Mouse (Mus musculus): ENCODE results near the gene Lce1l. TPM values are rescaled to one million over a fixed set of nuclear protein-coding genes. Genes with fewer than 3 reads are reported as not detected.
A peak's percentile ranks its signal among the peaks of the same experiment; 100 is the strongest.
"Not testable (repeated sequence)": the region's sequence is repeated elsewhere in the genome, so short reads cannot be mapped to it uniquely, and the experiment has no call there.

Lce1l gene
- polyA plus RNA-seq, 1 experiment: not detected

- Histone ChIP-seq H3K79me2 (ENCODE audit: control insufficient read depth, insufficient read depth) (no peaks in the 10 kb centered on the region), H3K4me2 (ENCODE audit: low read depth) (no peak within 1 kb of the TSS), H3K36me3 (ENCODE audit: control insufficient read depth, insufficient read depth) (no peaks in the 10 kb centered on the region), H3K4me3 (no peak within 1 kb of the TSS), H3ac (ENCODE audit: control insufficient read depth, insufficient read length) (no peak within 1 kb of the TSS), H3K27me3 (ENCODE audit: control insufficient read depth, insufficient read depth, insufficient read length) (no peaks in the 10 kb centered on the region)
- no peak for TF ChIP-seq E2F4 (IDR thresholded peaks at IDR 0.05; ENCODE audit: insufficient read depth)
- peak in 1 of 3 experiments; percentile 15 for TF ChIP-seq MYOD1 (IDR thresholded peaks at IDR 0.05; ENCODE audit: control insufficient read depth in 1 of 3, insufficient read length in 2 of 3, low read depth in 2 of 3)
Measured at GRCm38 (mm10) chr3:92827108-92827507, 24.0 kb downstream of the Lce1l start, which contains the start of gene Kprp. Gene Kprp, minus strand, starts transcription at chr3:92827247.

DNA sequence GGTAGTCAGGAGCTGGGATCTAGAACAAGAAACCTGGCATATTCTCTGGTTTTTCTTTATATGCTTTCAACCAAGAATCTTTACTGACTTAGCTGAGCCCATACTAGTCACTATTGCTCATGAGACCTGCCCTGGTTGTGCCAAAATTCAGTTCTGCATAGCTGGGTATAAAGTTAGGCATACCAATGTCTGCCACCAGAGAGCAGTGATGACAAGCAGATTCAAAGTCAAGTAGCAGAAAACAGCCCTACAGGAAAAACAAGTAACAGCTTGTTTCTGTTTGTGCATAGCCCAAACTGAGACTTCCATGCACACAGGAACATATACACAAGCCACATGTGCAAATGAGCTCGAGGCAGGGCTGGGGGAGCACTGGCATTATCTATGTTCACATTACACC lies 25.3 kb downstream of the Lce1l start:
- TF ChIP-seq CEBPB (IDR thresholded peaks at IDR 0.05; ENCODE audit: insufficient read depth, poor library complexity, severe bottlenecking) (no peak), MYOG (IDR thresholded peaks at IDR 0.05; ENCODE audit: control insufficient read depth in 1 of 3, insufficient read depth in 1 of 3, insufficient read length in 2 of 3, low read depth in 2 of 3) (no peak), TCF3 (IDR thresholded peaks at IDR 0.05; ENCODE audit: insufficient read length, low read depth) (no peak), TCF12 (IDR thresholded peaks at IDR 0.05; ENCODE audit: insufficient read depth, poor library complexity, severe bottlenecking) (no peak), USF1 (IDR thresholded peaks at IDR 0.05; ENCODE audit: low read depth) (no peak), REST (IDR thresholded peaks at IDR 0.05; ENCODE audit: insufficient read depth, insufficient read length) (no peak), SRF (IDR thresholded peaks at IDR 0.05; ENCODE audit: control insufficient read depth, insufficient read length, low read depth) (no peak)

DNA sequence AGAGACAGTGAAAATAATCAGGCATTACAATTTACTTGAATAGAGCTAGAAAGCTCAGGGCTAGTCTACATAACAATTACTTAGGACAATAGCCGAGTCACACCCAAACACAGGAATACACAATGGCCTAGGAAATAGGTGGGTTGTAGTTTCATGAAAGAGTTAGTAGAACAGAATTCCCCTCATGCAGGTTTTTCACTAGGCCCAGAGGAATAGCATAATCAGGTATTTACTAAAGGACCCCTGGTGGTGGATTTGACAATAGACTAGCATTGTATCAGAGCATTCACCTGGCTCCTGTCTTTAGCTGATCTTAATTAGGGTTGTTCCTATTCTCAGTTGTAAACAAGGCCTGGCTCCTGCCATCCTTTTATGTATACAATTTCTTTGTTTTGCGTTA lies 35.0 kb downstream of the Lce1l start:
- not testable (repeated sequence) for H3K4me2 ChIP-seq (ENCODE audit: low read depth); H3ac ChIP-seq (ENCODE audit: control insufficient read depth, insufficient read length); H3K27me3 ChIP-seq (ENCODE audit: control insufficient read depth, insufficient read depth, insufficient read length); H3K36me3 ChIP-seq (ENCODE audit: control insufficient read depth, insufficient read depth); H3K79me2 ChIP-seq (ENCODE audit: control insufficient read depth, insufficient read depth); H3K4me3 ChIP-seq

More for the DNA sequence above, 25.3 kb downstream of the Lce1l start:
- Histone ChIP-seq H3K27me3 (ENCODE audit: control insufficient read depth, insufficient read depth, insufficient read length) (no peaks in the 10 kb centered on the region), H3K79me2 (ENCODE audit: control insufficient read depth, insufficient read depth) (no peaks in the 10 kb centered on the region), H3K4me2 (ENCODE audit: low read depth) (no peak overlapping the region), H3K36me3 (ENCODE audit: control insufficient read depth, insufficient read depth) (no peaks in the 10 kb centered on the region), H3ac (ENCODE audit: control insufficient read depth, insufficient read length) (no peak overlapping the region), H3K4me3 (no peak overlapping the region)

- no peak overlapping the region for H3ac ChIP-seq (ENCODE audit: control insufficient read depth, insufficient read length)
- H3K4me2 ChIP-seq (ENCODE audit: low read depth): no peak overlapping the region
- H3K4me3 ChIP-seq: no peak overlapping the region
- no peak for TF ChIP-seq TCF12 (IDR thresholded peaks at IDR 0.05; ENCODE audit: insufficient read depth, poor library complexity, severe bottlenecking)
- no peak for TF ChIP-seq POLR2AphosphoS2 (IDR thresholded peaks at IDR 0.05; ENCODE audit: insufficient read length, low read depth)
- TF ChIP-seq E2F4 (IDR thresholded peaks at IDR 0.05; ENCODE audit: insufficient read depth): no peak
- TF ChIP-seq POLR2A (IDR thresholded peaks at IDR 0.05; ENCODE audit: insufficient read length, low read depth): no peak
- TF ChIP-seq MAX (IDR thresholded peaks at IDR 0.05; ENCODE audit: low read depth): no peak
- TF ChIP-seq MYOD1 (IDR thresholded peaks at IDR 0.05; ENCODE audit: control insufficient read depth in 1 of 3, insufficient read length in 2 of 3, low read depth in 2 of 3): no peak
- TF ChIP-seq CEBPB (IDR thresholded peaks at IDR 0.05; ENCODE audit: insufficient read depth, poor library complexity, severe bottlenecking): no peak
- TF ChIP-seq SRF (IDR thresholded peaks at IDR 0.05; ENCODE audit: control insufficient read depth, insufficient read length, low read depth): no peak
- H3K27me3 ChIP-seq (ENCODE audit: control insufficient read depth, insufficient read depth, insufficient read length): no peaks in the 10 kb centered on the region
- no peaks in the 10 kb centered on the region for H3K36me3 ChIP-seq (ENCODE audit: control insufficient read depth, insufficient read depth)
- H3K79me2 ChIP-seq (ENCODE audit: control insufficient read depth, insufficient read depth): no peaks in the 10 kb centered on the region
Measured at GRCm38 (mm10) chr3:92815581-92815980, 35.5 kb downstream of the Lce1l start.

- Histone ChIP-seq H3K36me3 (ENCODE audit: control insufficient read depth, insufficient read depth) (no peaks in the 10 kb centered on the region), H3K4me2 (ENCODE audit: low read depth) (no peak within 1 kb of the TSS), H3K27me3 (ENCODE audit: control insufficient read depth, insufficient read depth, insufficient read length) (no peaks in the 10 kb centered on the region), H3ac (ENCODE audit: control insufficient read depth, insufficient read length) (no peak within 1 kb of the TSS), H3K79me2 (ENCODE audit: control insufficient read depth, insufficient read depth) (no peaks in the 10 kb centered on the region), H3K4me3 (no peak within 1 kb of the TSS)
- TF ChIP-seq TCF3 (IDR thresholded peaks at IDR 0.05; ENCODE audit: insufficient read length, low read depth) (no peak), SRF (IDR thresholded peaks at IDR 0.05; ENCODE audit: control insufficient read depth, insufficient read length, low read depth) (no peak), CEBPB (IDR thresholded peaks at IDR 0.05; ENCODE audit: insufficient read depth, poor library complexity, severe bottlenecking) (no peak), MYOG (IDR thresholded peaks at IDR 0.05; ENCODE audit: control insufficient read depth in 1 of 3, insufficient read depth in 1 of 3, insufficient read length in 2 of 3, low read depth in 2 of 3) (no peak)
Measured at GRCm38 (mm10) chr3:92807791-92808190, 43.3 kb downstream of the Lce1l start, which contains the start of gene Lce1k. Gene Lce1k, minus strand, starts transcription at chr3:92807891.

Other genes with a start within 250 kb of the Lce1l start
- not detected for gene 2210017I01Rik, start 243.8 kb downstream of the Lce1l start, polyA plus RNA-seq (2012; fragmentation: generic; extraction: Trizol)
- not detected for gene Lce6a, start 229.6 kb downstream of the Lce1l start, polyA plus RNA-seq (2012; fragmentation: generic; extraction: Trizol)
- gene Lce1a1, start 203.0 kb downstream of the Lce1l start, polyA plus RNA-seq (2012; fragmentation: generic; extraction: Trizol): not detected
- not detected for gene Lce1b, start 194.4 kb downstream of the Lce1l start, polyA plus RNA-seq (2012; fragmentation: generic; extraction: Trizol)
- gene Lce1a2, start 181.0 kb downstream of the Lce1l start, polyA plus RNA-seq (2012; fragmentation: generic; extraction: Trizol): not detected
- gene Lce1c, start 172.0 kb downstream of the Lce1l start, polyA plus RNA-seq (2012; fragmentation: generic; extraction: Trizol): not detected
- not detected for gene Lce1d, start 164.1 kb downstream of the Lce1l start, polyA plus RNA-seq (2012; fragmentation: generic; extraction: Trizol)
- not detected for gene Lce1e, start 142.2 kb downstream of the Lce1l start, polyA plus RNA-seq (2012; fragmentation: generic; extraction: Trizol)
- 0.19 TPM for gene Lce1f, start 130.9 kb downstream of the Lce1l start, polyA plus RNA-seq (2012; fragmentation: generic; extraction: Trizol)
- not detected for gene Gm38119, start 112.2 kb downstream of the Lce1l start, polyA plus RNA-seq (2012; fragmentation: generic; extraction: Trizol)
- 0.07 TPM for gene Lce1g, start 98.9 kb downstream of the Lce1l start, polyA plus RNA-seq (2012; fragmentation: generic; extraction: Trizol)
- gene Lce1h, start 86.2 kb downstream of the Lce1l start, polyA plus RNA-seq (2012; fragmentation: generic; extraction: Trizol): not detected
- gene Lce1i, start 72.4 kb downstream of the Lce1l start, polyA plus RNA-seq (2012; fragmentation: generic; extraction: Trizol): not detected
- gene Lce1j, start 60.8 kb downstream of the Lce1l start, polyA plus RNA-seq (2012; fragmentation: generic; extraction: Trizol): not detected
- not detected for gene Lce1k, start 43.4 kb downstream of the Lce1l start, polyA plus RNA-seq (2012; fragmentation: generic; extraction: Trizol)
- gene Kprp, start 24.0 kb downstream of the Lce1l start, polyA plus RNA-seq (2012; fragmentation: generic; extraction: Trizol): not detected
- not detected for gene 2310050C09Rik, start 18.9 kb upstream of the Lce1l start, polyA plus RNA-seq (2012; fragmentation: generic; extraction: Trizol)
- not detected for gene Lce3a, start 74.9 kb upstream of the Lce1l start, polyA plus RNA-seq (2012; fragmentation: generic; extraction: Trizol)
- not detected for gene Lce3b, start 81.7 kb upstream of the Lce1l start, polyA plus RNA-seq (2012; fragmentation: generic; extraction: Trizol)
- gene Lce3c, start 93.2 kb upstream of the Lce1l start, polyA plus RNA-seq (2012; fragmentation: generic; extraction: Trizol): not detected
- gene Lce3d, start 106.1 kb upstream of the Lce1l start, polyA plus RNA-seq (2012; fragmentation: generic; extraction: Trizol): not detected
- gene Lce3e, start 115.8 kb upstream of the Lce1l start, polyA plus RNA-seq (2012; fragmentation: generic; extraction: Trizol): not detected
- gene Lce3f, start 140.9 kb upstream of the Lce1l start, polyA plus RNA-seq (2012; fragmentation: generic; extraction: Trizol): not detected
- gene Crct1, start 164.4 kb upstream of the Lce1l start, polyA plus RNA-seq (2012; fragmentation: generic; extraction: Trizol): 0.11 TPM
- not detected for gene Lce1m, start 167.8 kb upstream of the Lce1l start, polyA plus RNA-seq (2012; fragmentation: generic; extraction: Trizol)
- gene Gm4858, start 217.5 kb upstream of the Lce1l start, polyA plus RNA-seq (2012; fragmentation: generic; extraction: Trizol): not detected

Measured in myocyte (in vitro differentiated cells).